Mouse (Mus musculus): ENCODE data around the gene Zfp605. TPM values are rescaled to one million over a fixed set of nuclear protein-coding genes. Genes with fewer than 3 reads are reported as not detected.
"Not testable (repeated sequence)": the region's sequence is repeated elsewhere in the genome, so short reads cannot be mapped to it uniquely, and the experiment has no call there.

The Zfp605 gene
- 4.3 and 5.8 TPM in 2 replicates for polyA plus RNA-seq (2015; fragmentation: Nextera tagmentation; extraction: Ambion mirVana)

GRCm38 (mm10) chr5:110109991-110110441, at the start of gene Zfp605:
Gene Zfp605 (plus strand): TSS chr5:110110092.
- Histone ChIP-seq H3K27me3 (no peaks in the 10 kb centered on the region), H3K4me3 (peak within 1 kb of the TSS; percentile 64), H3K9ac (peak within 1 kb of the TSS; percentile 47), H3K4me1 (peaks cover 14% of the 10 kb centered on the region), H3K4me2 (peak within 1 kb of the TSS; percentile 77), H3K9me3 (no peaks in the 10 kb centered on the region), H3K36me3 (peaks cover 19% of the 10 kb centered on the region), H3K27ac (peak within 1 kb of the TSS; percentile 90)
- peak; percentile 31 for ATAC-seq (ENCODE audit: borderline replicate concordance, extremely low read depth, low FRiP score, low TSS enrichment)
- 0% methylated on average over 12 of the region's 12 CpGs for WGBS

- ATAC-seq (ENCODE audit: borderline replicate concordance, extremely low read depth, low FRiP score, low TSS enrichment); H3K4me1 ChIP-seq; H3K9ac ChIP-seq; H3K27me3 ChIP-seq; H3K4me3 ChIP-seq; H3K4me2 ChIP-seq; H3K36me3 ChIP-seq; H3K27ac ChIP-seq: not testable (repeated sequence)
- H3K9me3 ChIP-seq: peaks cover 12% of the 10 kb centered on the region; the same call in 1 of the 2 replicates
- WGBS: 85% methylated on average over 2 of the region's 2 CpGs
Measured at GRCm38 (mm10) chr5:110072413-110072812, 37.5 kb upstream of the Zfp605 start, which contains the start of gene Gm17655. Gene Gm17655 (minus strand): TSS chr5:110072513.

- Histone ChIP-seq H3K4me2 (no peak overlapping the region), H3K27me3 (no peaks in the 10 kb centered on the region), H3K36me3 (peaks cover 9% of the 10 kb centered on the region; the same call in 1 of the 2 replicates), H3K9ac (no peak overlapping the region), H3K4me3 (no peak overlapping the region), H3K9me3 (peaks cover 8% of the 10 kb centered on the region; the same call in 1 of the 2 replicates), H3K4me1 (no peaks in the 10 kb centered on the region), H3K27ac (no peak overlapping the region)
- 67% methylated on average over 4 of the region's 4 CpGs for WGBS
- ATAC-seq (ENCODE audit: borderline replicate concordance, extremely low read depth, low FRiP score, low TSS enrichment): no peak
Measured at GRCm38 (mm10) chr5:110082961-110083360, 26.9 kb upstream of the Zfp605 start.

DNA sequence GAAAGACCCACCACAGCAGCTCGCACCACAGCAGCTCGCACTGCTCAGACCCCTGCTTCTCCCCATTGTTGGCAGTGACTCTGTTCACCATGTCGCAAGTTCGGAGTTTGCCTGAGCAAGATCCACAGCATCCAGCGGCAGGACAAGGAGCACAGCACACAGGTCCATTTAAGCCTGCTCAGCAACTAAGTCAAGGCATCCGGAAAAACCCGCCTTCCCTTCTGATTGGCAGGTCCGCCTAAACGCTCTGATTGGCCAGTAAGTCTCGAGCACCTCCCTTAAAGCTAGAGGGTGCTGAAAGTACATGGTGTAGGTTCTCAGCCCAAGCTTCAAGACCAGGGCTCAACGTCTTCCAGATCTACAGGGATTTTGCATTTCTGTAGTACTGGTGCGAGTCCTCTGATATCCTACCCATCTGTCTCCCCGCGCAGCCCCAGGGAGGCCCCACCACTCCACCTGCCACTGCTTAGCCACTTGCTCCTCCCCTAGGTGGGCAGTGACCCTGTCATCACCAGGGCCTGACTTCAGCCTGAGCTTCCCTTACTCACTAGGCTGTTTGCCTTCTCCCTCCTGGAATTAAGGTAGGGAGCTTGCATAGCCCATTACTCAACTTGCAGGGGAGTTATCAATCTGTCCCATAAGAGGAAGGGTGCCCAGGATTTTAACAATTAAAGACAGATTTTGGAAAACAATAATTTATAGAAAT, 23.6 kb upstream of the Zfp605 start:
- Histone ChIP-seq H3K4me1 (no peaks in the 10 kb centered on the region), H3K27ac (no peak overlapping the region), H3K9me3 (no peaks in the 10 kb centered on the region), H3K4me2 (no peak overlapping the region), H3K9ac (no peak overlapping the region), H3K36me3 (no peaks in the 10 kb centered on the region), H3K4me3 (no peak overlapping the region), H3K27me3 (no peaks in the 10 kb centered on the region)
- WGBS: 29% methylated on average over 14 of the region's 14 CpGs
- ATAC-seq (ENCODE audit: borderline replicate concordance, extremely low read depth, low FRiP score, low TSS enrichment): no peak

DNA sequence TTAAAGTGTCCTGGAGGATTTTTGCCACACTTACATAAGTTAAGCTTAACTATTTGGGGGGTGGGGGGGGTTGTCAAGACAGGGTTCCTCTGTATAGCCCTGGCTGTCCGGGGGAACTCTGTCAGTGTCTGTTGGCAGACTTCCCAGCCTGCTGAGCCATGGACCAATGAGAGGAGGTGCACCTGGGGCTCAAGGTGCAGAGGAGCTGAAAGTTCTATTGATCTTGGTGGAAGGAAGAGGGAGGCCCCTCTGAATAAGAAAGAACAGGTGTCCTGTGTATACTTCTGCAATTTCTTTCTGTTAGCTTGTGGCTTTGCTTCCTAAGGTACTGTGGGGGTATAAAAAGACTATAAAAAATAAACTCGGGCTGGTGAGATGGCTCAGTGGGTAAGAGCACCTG, 18.3 kb upstream of the Zfp605 start:
- Histone ChIP-seq H3K27me3 (no peaks in the 10 kb centered on the region), H3K4me2 (no peak overlapping the region), H3K27ac (no peak overlapping the region), H3K4me1 (peaks cover 9% of the 10 kb centered on the region), H3K9ac (no peak overlapping the region), H3K9me3 (no peaks in the 10 kb centered on the region), H3K4me3 (no peak overlapping the region), H3K36me3 (no peaks in the 10 kb centered on the region)
- WGBS: 62% methylated on average over 2 of the region's 2 CpGs
- no peak for ATAC-seq (ENCODE audit: borderline replicate concordance, extremely low read depth, low FRiP score, low TSS enrichment)

GRCm38 (mm10) chr5:110094030-110094846, 15.7 kb upstream of the Zfp605 start, which contains the start of gene Gm35315:
Gene Gm35315 (minus strand): TSS chr5:110094420.
- WGBS: 3% methylated on average over 24 of the region's 25 CpGs
- peak; percentile 94 for ATAC-seq (ENCODE audit: borderline replicate concordance, extremely low read depth, low FRiP score, low TSS enrichment)
- Histone ChIP-seq H3K36me3 (no peaks in the 10 kb centered on the region), H3K27ac (peak within 1 kb of the TSS; percentile 73), H3K9ac (peak within 1 kb of the TSS; percentile 55), H3K27me3 (no peaks in the 10 kb centered on the region), H3K4me2 (peak within 1 kb of the TSS; percentile 87), H3K4me3 (peak within 1 kb of the TSS; percentile 54), H3K9me3 (no peaks in the 10 kb centered on the region), H3K4me1 (peaks cover 15% of the 10 kb centered on the region)

- peak overlapping the region; percentile 47 for H3K9ac ChIP-seq
- H3K4me1 ChIP-seq: peaks cover 17% of the 10 kb centered on the region
- H3K9me3 ChIP-seq: no peaks in the 10 kb centered on the region
- H3K27me3 ChIP-seq: no peaks in the 10 kb centered on the region
- no peaks in the 10 kb centered on the region for H3K36me3 ChIP-seq
- ATAC-seq (ENCODE audit: borderline replicate concordance, extremely low read depth, low FRiP score, low TSS enrichment): no peak
- H3K27ac ChIP-seq: peak overlapping the region; percentile 73
- H3K4me2 ChIP-seq: peak overlapping the region; percentile 87
- WGBS: 4% methylated on average over 4 of the region's 4 CpGs
- H3K4me3 ChIP-seq: peak overlapping the region; percentile 54
Measured at GRCm38 (mm10) chr5:110094847-110095213, 15.1 kb upstream of the Zfp605 start.

GRCm38 (mm10) chr5:110098991-110099477, 10.9 kb upstream of the Zfp605 start:
- peak; percentile 53 for ATAC-seq (ENCODE audit: borderline replicate concordance, extremely low read depth, low FRiP score, low TSS enrichment)
- H3K4me2 ChIP-seq: 0 out of 2 replicates have a peak overlapping the region, but pooled peaks have one; percentile 69
- H3K27me3 ChIP-seq: no peaks in the 10 kb centered on the region
- WGBS: 39% methylated on average over 1 of the region's 1 CpGs
- H3K4me1 ChIP-seq: peaks cover 41% of the 10 kb centered on the region
- H3K4me3 ChIP-seq: no peak overlapping the region
- H3K36me3 ChIP-seq: peaks cover 13% of the 10 kb centered on the region
- H3K9me3 ChIP-seq: no peaks in the 10 kb centered on the region
- no peak overlapping the region for H3K9ac ChIP-seq
- peak overlapping the region; percentile 90 for H3K27ac ChIP-seq

DNA sequence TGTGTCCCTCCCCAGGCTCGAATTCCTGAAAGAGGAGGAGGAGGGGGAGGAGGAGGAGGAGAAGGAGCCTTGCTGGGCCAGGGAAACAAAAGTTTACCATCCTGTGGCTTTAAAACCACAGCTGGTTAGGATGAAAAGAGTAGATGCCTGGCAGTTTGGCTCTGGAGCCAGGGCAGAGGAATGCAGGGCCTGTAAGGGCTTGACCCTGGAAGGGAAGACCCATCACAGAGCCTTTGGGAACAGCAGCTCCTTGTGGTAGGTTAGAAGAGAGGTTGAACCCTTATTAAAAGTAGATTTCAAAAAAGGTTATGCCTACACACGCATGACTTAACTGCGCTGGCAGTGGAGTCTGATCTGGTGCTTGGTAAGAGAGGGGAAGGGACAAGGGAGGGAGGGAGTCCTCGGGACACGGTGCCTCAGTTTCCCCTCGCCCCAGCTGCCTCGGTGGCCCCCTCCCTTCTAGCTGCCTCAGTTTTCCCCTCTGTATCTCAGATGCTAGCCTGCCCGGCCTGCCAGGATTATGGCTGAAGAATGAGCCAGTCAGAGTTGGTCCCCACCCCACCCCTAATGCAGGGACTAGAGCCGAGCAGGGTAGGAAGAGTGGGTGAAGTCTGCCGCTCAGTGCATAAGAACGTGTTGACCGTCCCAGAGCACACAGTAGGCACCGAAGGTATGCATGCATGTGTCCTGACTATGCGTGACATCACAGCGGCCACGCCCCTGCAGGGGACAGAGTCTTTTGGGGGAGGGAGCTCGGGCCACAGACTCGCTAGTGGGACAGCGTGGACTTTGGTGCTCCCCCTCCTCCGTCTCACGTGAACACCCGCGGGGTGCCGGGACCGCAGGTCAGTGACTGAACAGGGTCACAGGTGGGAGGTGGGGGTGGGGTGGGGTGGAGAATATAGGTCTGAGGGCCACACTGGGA, 10.0 kb upstream of the Zfp605 start, which contains the start of gene Plcxd1:
Gene Plcxd1, plus strand, starts transcription at position 314 of the 925 bp plus-strand sequence.
- peak; percentile 16; the same call in 1 of the 2 replicates for ATAC-seq (ENCODE audit: borderline replicate concordance, extremely low read depth, low FRiP score, low TSS enrichment)
- Histone ChIP-seq H3K27ac (peak within 1 kb of the TSS; percentile 90), H3K27me3 (no peaks in the 10 kb centered on the region), H3K36me3 (peaks cover 22% of the 10 kb centered on the region), H3K4me1 (peaks cover 38% of the 10 kb centered on the region), H3K4me2 (peak within 1 kb of the TSS; percentile 69), H3K9ac (no peak within 1 kb of the TSS), H3K4me3 (peak within 1 kb of the TSS; percentile 35; the same call in 1 of the 2 replicates), H3K9me3 (no peaks in the 10 kb centered on the region)
- WGBS: 8% methylated on average over 25 of the region's 25 CpGs

DNA sequence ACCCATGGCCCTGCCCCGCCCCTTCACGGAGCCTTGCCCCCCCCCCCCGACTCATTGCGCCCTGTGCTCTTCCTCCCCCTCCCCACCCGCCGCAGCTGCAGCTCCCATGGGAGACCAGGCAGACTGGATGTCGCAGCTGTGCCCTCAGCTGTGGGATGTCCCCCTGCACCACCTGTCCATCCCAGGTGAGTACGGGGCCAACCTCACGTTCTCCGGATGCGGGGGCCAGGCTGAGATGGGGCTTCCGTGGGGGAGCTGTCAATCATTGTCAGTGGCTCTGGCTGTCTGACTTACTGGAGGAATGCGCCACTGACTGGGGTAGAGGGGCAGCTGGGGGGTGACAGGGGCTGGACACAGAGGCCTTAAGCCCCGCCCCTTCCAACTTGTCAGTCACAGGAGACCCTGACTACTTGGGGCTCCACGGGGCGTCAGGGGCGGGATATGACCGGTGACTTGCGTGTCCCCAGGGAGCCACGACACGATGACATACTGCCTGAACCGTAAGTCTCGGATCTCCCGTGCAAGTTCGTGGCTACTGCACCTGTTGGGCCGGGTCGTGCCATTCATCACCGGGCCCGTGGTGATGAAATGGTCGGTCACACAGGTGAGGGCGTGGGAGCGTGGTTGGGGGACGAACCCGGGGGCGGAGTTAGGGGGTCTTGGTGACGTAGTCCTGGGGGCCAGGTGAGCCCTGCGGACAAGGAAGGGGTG, 8.8 kb upstream of the Zfp605 start:
- H3K27ac ChIP-seq: peak overlapping the region; percentile 11; the same call in 1 of the 2 replicates
- peak overlapping the region; percentile 69 for H3K4me2 ChIP-seq
- peaks cover 33% of the 10 kb centered on the region for H3K36me3 ChIP-seq
- WGBS: 1% methylated on average over 34 of the region's 37 CpGs
- H3K4me1 ChIP-seq: peaks cover 34% of the 10 kb centered on the region
- H3K27me3 ChIP-seq: no peaks in the 10 kb centered on the region
- ATAC-seq (ENCODE audit: borderline replicate concordance, extremely low read depth, low FRiP score, low TSS enrichment): peak; percentile 19
- no peak overlapping the region; the same call in 1 of the 2 replicates for H3K9ac ChIP-seq
- H3K9me3 ChIP-seq: no peaks in the 10 kb centered on the region
- peak overlapping the region; percentile 35 for H3K4me3 ChIP-seq
